Mouse (Mus musculus): ENCODE measurements around the gene Lysmd1. TPM values are rescaled to one million over a fixed set of nuclear protein-coding genes. Genes with fewer than 3 reads are reported as not detected.

Gene Lysmd1
- polyA plus RNA-seq, 1 experiment from 2014 or later: 31.4 TPM

DNA sequence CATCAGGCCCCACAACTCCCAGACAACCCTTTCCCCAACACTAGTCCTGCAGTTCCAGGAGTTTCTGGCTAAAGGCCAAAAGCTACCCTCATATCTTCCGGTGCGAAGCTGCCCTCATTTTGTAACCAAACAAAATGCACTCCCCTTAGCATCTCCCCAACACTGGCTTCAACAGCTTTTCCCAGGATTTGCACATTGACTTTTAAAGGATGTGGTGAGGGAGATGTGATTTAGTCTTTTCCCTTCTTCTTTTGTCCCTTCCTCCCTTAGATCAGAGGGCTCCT is 28.4 kb downstream of the Lysmd1 start:
- Histone ChIP-seq H3K36me3 (ENCODE audit: control insufficient read depth, insufficient read depth, low read length) (peaks cover 30% of the 10 kb centered on the region), H3K4me1 (ENCODE audit: control insufficient read depth, insufficient read depth, low read length) (peaks cover 24% of the 10 kb centered on the region), H3K27ac (ENCODE audit: low read depth, low read length) (peak overlapping the region; percentile 72; the same call in 1 of the 2 replicates), H3K4me3 (ENCODE audit: low read depth, low read length) (peak overlapping the region; percentile 85), H3K9me3 (replicated peaks; ENCODE audit: control insufficient read depth, low read length) (no peaks in the 10 kb centered on the region), H3K9ac (ENCODE audit: low read length) (peak overlapping the region; percentile 90), H3K27me3 (replicated peaks; ENCODE audit: control insufficient read depth, insufficient read depth, low read length) (no peaks in the 10 kb centered on the region), H3K4me2 (ENCODE audit: low read length) (peak overlapping the region; percentile 77)
- ATAC-seq (no peak), DNase-seq (ENCODE audit: low spot score) (no peak)
- 13% methylated on average over 2 of the region's 2 CpGs for WGBS

DNA sequence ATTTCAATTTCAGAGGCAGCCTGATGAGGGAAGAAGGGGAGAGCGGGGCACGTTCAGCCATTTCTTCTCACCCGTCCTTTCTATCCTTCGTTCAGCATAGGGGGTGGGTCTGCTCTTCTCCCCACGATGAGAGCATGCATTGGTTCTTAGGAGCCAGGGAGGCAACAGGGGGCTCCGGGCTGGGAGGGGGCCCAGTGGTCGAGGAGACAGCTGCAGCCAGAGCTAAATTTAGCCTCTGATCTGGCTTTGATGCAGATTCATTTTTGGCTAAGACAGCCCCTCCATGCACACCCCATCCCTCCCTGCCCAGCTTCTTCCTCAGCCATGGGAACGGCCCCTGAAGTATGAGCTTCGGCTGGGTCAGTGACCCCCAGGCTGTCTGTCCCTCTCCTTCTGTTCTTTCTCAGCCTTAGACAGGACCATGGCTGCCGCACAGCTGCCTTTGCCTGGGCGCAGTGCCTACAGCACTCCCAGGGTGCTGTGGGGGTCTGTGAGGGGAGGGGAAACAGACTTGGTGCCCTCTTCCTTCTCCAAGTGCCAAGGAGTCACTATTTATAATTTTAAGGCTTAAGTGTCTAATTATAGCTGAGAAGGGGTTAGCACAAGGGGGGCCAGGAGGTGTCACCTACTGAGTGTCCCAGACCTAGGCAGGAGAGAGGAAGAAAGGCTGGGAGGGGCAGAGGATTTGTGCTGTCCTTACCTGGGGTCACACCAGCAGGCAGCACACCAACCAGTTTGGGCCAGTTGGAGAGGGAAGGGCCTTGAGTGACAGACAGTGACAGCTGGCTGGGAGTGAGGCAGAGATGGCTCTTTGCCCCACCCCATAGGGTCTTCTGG is 29.7 kb downstream of the Lysmd1 start:
- peaks cover 24% of the 10 kb centered on the region for H3K4me1 ChIP-seq (ENCODE audit: control insufficient read depth, insufficient read depth, low read length)
- peak overlapping the region; percentile 77 for H3K4me2 ChIP-seq (ENCODE audit: low read length)
- H3K27me3 ChIP-seq (replicated peaks; ENCODE audit: control insufficient read depth, insufficient read depth, low read length): no peaks in the 10 kb centered on the region
- no peaks in the 10 kb centered on the region for H3K9me3 ChIP-seq (replicated peaks; ENCODE audit: control insufficient read depth, low read length)
- DNase-seq (ENCODE audit: low spot score) (no peak), ATAC-seq (no peak)
- WGBS: 64% methylated on average over 11 of the region's 11 CpGs
- H3K4me3 ChIP-seq (ENCODE audit: low read depth, low read length): 0 out of 2 replicates have a peak overlapping the region, but pooled peaks have one; percentile 85
- H3K36me3 ChIP-seq (ENCODE audit: control insufficient read depth, insufficient read depth, low read length): peaks cover 44% of the 10 kb centered on the region
- no peak overlapping the region for H3K9ac ChIP-seq (ENCODE audit: low read length)
- H3K27ac ChIP-seq (ENCODE audit: low read depth, low read length): no peak overlapping the region

DNA sequence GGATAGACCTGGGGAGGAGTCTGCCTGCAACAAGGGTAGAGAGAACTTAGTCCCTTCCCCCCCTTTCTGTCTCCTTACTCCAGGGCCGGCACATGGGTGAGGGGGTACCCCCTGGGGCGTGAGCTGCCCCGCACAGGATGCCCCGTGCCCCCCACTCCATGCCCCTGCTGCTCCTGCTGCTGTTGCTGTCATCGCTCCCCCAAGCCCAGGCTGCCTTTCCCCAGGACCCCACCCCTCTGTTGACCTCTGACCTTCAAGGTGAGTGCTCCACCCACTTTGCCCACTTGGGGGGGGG is 30.3 kb downstream of the Lysmd1 start:
- Histone ChIP-seq H3K9ac (ENCODE audit: low read length) (no peak overlapping the region), H3K4me1 (ENCODE audit: control insufficient read depth, insufficient read depth, low read length) (peaks cover 24% of the 10 kb centered on the region), H3K27me3 (replicated peaks; ENCODE audit: control insufficient read depth, insufficient read depth, low read length) (no peaks in the 10 kb centered on the region), H3K9me3 (replicated peaks; ENCODE audit: control insufficient read depth, low read length) (no peaks in the 10 kb centered on the region), H3K4me3 (ENCODE audit: low read depth, low read length) (no peak overlapping the region), H3K36me3 (ENCODE audit: control insufficient read depth, insufficient read depth, low read length) (peaks cover 49% of the 10 kb centered on the region), H3K4me2 (ENCODE audit: low read length) (peak overlapping the region; percentile 77; the same call in 1 of the 2 replicates), H3K27ac (ENCODE audit: low read depth, low read length) (no peak overlapping the region)
- 93% methylated on average over 5 of the region's 5 CpGs for WGBS
- no peak for ATAC-seq
- no peak for DNase-seq (ENCODE audit: low spot score)

DNA sequence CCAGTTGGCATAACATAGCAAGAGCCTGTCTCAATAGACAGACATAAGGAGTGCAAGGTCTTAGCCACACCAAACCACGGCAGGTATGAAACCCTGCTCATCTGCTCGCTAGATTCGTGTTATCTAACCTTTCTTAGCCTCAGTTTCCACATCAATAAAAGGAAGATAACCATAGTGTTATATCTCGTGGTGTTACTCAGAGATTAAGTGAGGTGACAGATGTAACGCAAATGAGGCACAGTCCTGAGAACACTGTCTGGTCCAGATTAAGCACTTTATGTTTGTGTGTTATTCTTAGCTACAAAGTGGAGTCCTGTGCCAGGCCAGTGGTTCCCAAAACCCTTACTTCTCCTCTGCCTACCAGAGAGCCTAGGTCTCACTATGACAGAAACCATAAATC is 31.0 kb downstream of the Lysmd1 start:
- Histone ChIP-seq H3K4me1 (ENCODE audit: control insufficient read depth, insufficient read depth, low read length) (peaks cover 21% of the 10 kb centered on the region), H3K27me3 (replicated peaks; ENCODE audit: control insufficient read depth, insufficient read depth, low read length) (peaks cover under 1% of the 10 kb centered on the region; the same call in 1 of the 2 replicates), H3K4me3 (ENCODE audit: low read depth, low read length) (no peak overlapping the region), H3K36me3 (ENCODE audit: control insufficient read depth, insufficient read depth, low read length) (peaks cover 56% of the 10 kb centered on the region), H3K27ac (ENCODE audit: low read depth, low read length) (no peak overlapping the region), H3K9me3 (replicated peaks; ENCODE audit: control insufficient read depth, low read length) (no peaks in the 10 kb centered on the region), H3K4me2 (ENCODE audit: low read length) (no peak overlapping the region), H3K9ac (ENCODE audit: low read length) (no peak overlapping the region)
- DNase-seq (ENCODE audit: low spot score) (no peak), ATAC-seq (no peak)
- WGBS: 83% methylated on average over 5 of the region's 5 CpGs

DNA sequence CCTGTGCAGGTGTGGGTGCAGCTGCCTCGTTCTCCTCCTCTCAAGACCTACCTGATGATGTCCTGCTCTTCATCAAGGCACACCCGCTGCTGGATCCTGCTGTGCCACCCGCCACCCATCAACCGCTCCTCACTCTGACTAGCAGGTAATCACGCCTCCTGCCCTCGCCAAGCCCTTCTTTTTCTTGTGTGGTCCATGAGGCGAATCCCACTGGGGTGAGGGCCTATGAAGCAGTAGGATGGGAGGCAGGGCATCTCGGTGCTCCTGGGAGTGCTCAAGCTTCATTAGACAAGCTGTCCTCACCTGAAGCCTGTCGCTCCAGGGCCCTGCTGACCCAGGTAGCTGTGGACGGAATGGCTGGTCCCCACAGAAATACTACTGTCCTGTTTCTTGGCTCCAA is 36.1 kb downstream of the Lysmd1 start:
- 84% methylated on average over 10 of the region's 10 CpGs for WGBS
- no peak for DNase-seq (ENCODE audit: low spot score)

DNA sequence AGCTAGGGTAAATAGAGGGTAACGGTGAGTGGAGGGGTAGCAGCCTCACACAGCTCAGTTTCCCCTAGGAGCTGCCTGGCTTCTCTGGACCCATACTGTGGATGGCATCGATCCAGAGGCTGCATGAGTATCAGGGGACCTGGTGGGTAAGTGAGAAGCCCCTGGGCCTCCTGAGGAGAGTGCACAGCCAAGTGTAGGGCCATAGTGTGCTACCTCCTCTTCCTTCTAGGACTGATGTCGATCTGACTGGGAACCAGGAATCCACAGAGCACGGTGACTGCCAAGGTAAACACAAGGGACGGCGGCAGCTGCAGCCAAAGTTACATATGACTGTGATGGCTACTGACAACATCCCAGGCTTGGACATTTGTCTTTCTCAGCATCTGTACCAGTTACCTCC is 37.2 kb downstream of the Lysmd1 start:
- DNase-seq (ENCODE audit: low spot score) (no peak), ATAC-seq (no peak)
- peaks cover 7% of the 10 kb centered on the region; the same call in 1 of the 2 replicates for H3K4me1 ChIP-seq (ENCODE audit: control insufficient read depth, insufficient read depth, low read length)
- H3K9ac ChIP-seq (ENCODE audit: low read length): no peak overlapping the region
- H3K27me3 ChIP-seq (replicated peaks; ENCODE audit: control insufficient read depth, insufficient read depth, low read length): peaks cover 42% of the 10 kb centered on the region
- H3K36me3 ChIP-seq (ENCODE audit: control insufficient read depth, insufficient read depth, low read length): peaks cover 79% of the 10 kb centered on the region
- H3K27ac ChIP-seq (ENCODE audit: low read depth, low read length): no peak overlapping the region
- no peaks in the 10 kb centered on the region for H3K9me3 ChIP-seq (replicated peaks; ENCODE audit: control insufficient read depth, low read length)
- WGBS: 91% methylated on average over 6 of the region's 6 CpGs
- no peak overlapping the region for H3K4me3 ChIP-seq (ENCODE audit: low read depth, low read length)
- H3K4me2 ChIP-seq (ENCODE audit: low read length): no peak overlapping the region

More for the DNA sequence above, 36.1 kb downstream of the Lysmd1 start:
- Histone ChIP-seq H3K4me3 (ENCODE audit: low read depth, low read length) (no peak overlapping the region), H3K4me1 (ENCODE audit: control insufficient read depth, insufficient read depth, low read length) (peaks cover 7% of the 10 kb centered on the region; the same call in 1 of the 2 replicates), H3K9ac (ENCODE audit: low read length) (no peak overlapping the region), H3K36me3 (ENCODE audit: control insufficient read depth, insufficient read depth, low read length) (peaks cover 90% of the 10 kb centered on the region), H3K4me2 (ENCODE audit: low read length) (no peak overlapping the region), H3K27ac (ENCODE audit: low read depth, low read length) (no peak overlapping the region), H3K27me3 (replicated peaks; ENCODE audit: control insufficient read depth, insufficient read depth, low read length) (peaks cover 42% of the 10 kb centered on the region), H3K9me3 (replicated peaks; ENCODE audit: control insufficient read depth, low read length) (no peaks in the 10 kb centered on the region)
- ATAC-seq: no peak

DNA sequence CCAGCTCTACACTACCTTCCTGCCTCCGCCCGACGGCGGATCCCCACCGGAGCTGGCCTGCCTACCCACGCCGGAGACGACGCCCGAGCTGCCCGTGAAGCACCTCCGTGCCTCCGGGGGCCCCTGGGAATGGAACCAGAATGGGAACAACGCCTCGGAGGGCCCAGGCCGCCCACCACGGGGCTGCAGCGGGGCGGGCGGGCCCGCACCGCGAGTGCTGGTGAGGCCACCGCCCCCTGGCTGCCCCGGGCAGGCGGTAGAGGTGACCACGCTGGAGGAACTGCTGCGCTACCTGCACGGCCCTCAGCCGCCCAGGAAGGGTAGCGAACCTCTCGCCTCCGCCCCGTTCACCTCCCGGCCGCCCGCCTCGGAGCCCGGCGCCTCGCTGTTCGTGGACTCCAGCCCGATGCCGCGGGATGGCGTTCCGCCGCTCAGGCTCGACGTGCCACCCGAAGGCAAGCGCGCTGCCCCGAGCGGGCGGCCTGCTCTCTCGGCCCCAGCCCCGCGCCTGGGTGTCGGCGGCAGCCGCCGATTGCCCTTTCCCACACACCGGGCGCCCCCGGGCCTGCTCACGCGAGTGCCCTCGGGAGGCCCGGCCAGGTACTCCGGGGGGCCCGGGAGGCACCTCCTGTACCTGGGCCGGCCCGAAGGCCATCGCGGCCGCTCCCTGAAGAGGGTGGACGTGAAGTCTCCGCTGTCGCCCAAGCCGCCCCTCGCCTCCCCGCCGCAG is 38.8 kb downstream of the Lysmd1 start:
- DNase-seq (ENCODE audit: low spot score): no peak
- peaks cover 63% of the 10 kb centered on the region for H3K36me3 ChIP-seq (ENCODE audit: control insufficient read depth, insufficient read depth, low read length)
- H3K4me3 ChIP-seq (ENCODE audit: low read depth, low read length): no peak overlapping the region
- peaks cover 42% of the 10 kb centered on the region for H3K27me3 ChIP-seq (replicated peaks; ENCODE audit: control insufficient read depth, insufficient read depth, low read length)
- H3K4me1 ChIP-seq (ENCODE audit: control insufficient read depth, insufficient read depth, low read length): peaks cover 7% of the 10 kb centered on the region; the same call in 1 of the 2 replicates
- no peak overlapping the region for H3K4me2 ChIP-seq (ENCODE audit: low read length)
- no peak overlapping the region for H3K27ac ChIP-seq (ENCODE audit: low read depth, low read length)
- peak; percentile 16 for ATAC-seq
- 15% methylated on average over 83 of the region's 84 CpGs for WGBS
- H3K9me3 ChIP-seq (replicated peaks; ENCODE audit: control insufficient read depth, low read length): no peaks in the 10 kb centered on the region
- no peak overlapping the region; the same call in 1 of the 2 replicates for H3K9ac ChIP-seq (ENCODE audit: low read length)

DNA sequence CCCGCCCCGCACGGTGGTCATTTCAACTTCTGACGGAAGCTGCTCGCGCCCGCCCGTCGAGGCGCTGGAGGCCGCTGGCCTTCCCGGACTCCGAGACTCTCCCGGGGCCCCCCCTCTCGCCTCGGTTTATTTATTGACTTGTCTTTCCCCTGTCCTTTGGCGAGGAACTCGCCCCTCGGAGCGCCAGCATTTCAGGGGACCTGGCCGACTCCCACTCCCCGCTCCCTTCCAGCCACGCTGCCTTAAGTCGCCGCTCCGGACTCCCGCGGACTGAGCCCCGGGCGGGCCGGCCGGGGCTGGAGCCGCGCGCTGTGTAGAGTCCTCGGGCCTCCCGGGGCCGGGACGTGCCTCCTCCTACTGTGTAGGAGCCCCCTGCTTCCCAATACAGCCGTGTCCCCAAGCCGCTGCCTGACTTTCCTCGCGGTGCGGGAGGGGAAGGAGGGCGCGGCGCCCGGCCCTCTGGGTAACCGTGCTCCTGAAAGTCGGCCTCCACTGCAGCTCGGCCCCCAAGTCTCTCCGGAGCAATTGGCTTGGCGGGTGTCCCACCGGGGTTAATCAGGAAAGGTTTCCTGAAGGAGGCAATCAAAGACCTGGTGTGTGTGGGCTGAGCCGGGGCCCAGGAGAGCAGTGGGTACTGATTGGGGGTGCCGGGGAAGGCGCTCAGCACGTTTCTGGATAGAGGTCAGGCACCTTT is 39.5 kb downstream of the Lysmd1 start:
- Histone ChIP-seq H3K4me2 (ENCODE audit: low read length) (peak overlapping the region; percentile 42), H3K4me1 (ENCODE audit: control insufficient read depth, insufficient read depth, low read length) (peaks cover 7% of the 10 kb centered on the region; the same call in 1 of the 2 replicates), H3K36me3 (ENCODE audit: control insufficient read depth, insufficient read depth, low read length) (peaks cover 56% of the 10 kb centered on the region), H3K4me3 (ENCODE audit: low read depth, low read length) (peak overlapping the region; percentile 21), H3K9me3 (replicated peaks; ENCODE audit: control insufficient read depth, low read length) (no peaks in the 10 kb centered on the region), H3K27ac (ENCODE audit: low read depth, low read length) (no peak overlapping the region), H3K9ac (ENCODE audit: low read length) (peak overlapping the region; percentile 29; the same call in 1 of the 2 replicates), H3K27me3 (replicated peaks; ENCODE audit: control insufficient read depth, insufficient read depth, low read length) (peaks cover 42% of the 10 kb centered on the region)
- ATAC-seq: peak; percentile 40
- 3% methylated on average over 57 of the region's 58 CpGs for WGBS
- DNase-seq (ENCODE audit: low spot score): peak; percentile 16

All from forebrain, embryonic 14.5 days (tissue).